Mouse (Mus musculus): ENCODE measurements around the gene Rspo1. TPM values are rescaled to one million over a fixed set of nuclear protein-coding genes. Genes with fewer than 3 reads are reported as not detected.
A peak's percentile ranks its signal among the peaks of the same experiment; 100 is the strongest.

The Rspo1 gene
- total and polyA plus RNA-seq, 3 experiments, result 2.7 to 4.4 (median 3.9) TPM

DNA sequence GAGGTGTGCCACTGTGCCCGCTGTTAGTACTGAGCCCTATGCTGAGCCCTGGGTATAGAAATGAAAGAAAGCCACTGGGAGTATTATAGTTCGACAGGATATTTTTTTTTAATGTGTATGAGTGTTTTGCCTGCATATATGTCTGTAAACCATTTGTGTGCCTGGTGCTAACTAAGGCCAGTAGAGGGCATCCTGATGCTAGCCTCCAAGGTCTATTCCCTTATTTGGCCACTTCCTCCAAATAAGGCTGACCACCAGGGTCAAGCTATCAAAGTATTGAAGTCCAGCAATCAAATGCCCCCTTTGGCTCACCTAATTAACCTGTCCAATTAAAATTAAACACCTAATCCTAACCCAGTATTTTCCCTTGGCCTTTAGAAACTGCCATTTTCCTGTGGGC, 41.3 kb upstream of the Rspo1 start:
- WGBS, result 68% methylated on average over 2 of the region's 2 CpGs
- Histone ChIP-seq H3K27ac (no peak overlapping the region), H3K4me3 (no peak overlapping the region), H3K36me3 (ENCODE audit: control insufficient read depth, insufficient read depth, low read length) (no peaks in the 10 kb centered on the region), H3K9ac (ENCODE audit: low read depth, low read length) (no peak overlapping the region), H3K4me1 (ENCODE audit: control insufficient read depth, insufficient read depth, low read length) (no peaks in the 10 kb centered on the region), H3K79me2 (replicated peaks; ENCODE audit: control insufficient read depth, insufficient read depth, low read length) (no peaks in the 10 kb centered on the region), H3K27me3 (ENCODE audit: control insufficient read depth, insufficient read depth, low read length) (no peaks in the 10 kb centered on the region)
- intact Hi-C loops (cut with DNase I), result no loop called here
- TF ChIP-seq CTCF (IDR thresholded peaks at IDR 0.05), result peak; percentile 48
- no peak for TF ChIP-seq EP300 (IDR thresholded peaks at IDR 0.05; ENCODE audit: insufficient read depth, low read depth, low read length)
- no peak for DNase-seq

DNA sequence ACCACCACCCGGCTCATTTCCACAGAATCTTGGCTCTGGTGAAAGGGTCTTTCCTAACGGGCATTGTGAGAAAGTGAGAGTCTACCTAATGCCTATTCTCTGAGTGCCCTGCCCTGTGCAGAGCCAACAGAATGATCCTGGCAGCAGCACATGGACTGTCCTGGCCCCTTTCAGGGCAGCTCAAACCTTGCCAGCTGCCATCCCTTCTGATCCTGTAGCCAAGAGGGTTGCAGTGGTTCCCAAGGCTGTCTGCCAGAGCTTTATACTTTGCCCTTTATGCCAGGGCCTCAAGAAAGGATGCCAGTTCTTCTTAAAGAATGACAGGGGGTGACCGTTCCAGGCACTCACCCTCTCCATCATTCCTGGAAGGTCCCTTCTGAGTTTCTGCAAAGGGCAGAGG, 36.7 kb upstream of the Rspo1 start:
- Histone ChIP-seq H3K27ac (no peak overlapping the region), H3K4me3 (no peak overlapping the region), H3K27me3 (ENCODE audit: control insufficient read depth, insufficient read depth, low read length) (no peaks in the 10 kb centered on the region), H3K4me1 (ENCODE audit: control insufficient read depth, insufficient read depth, low read length) (no peaks in the 10 kb centered on the region), H3K36me3 (ENCODE audit: control insufficient read depth, insufficient read depth, low read length) (no peaks in the 10 kb centered on the region), H3K79me2 (replicated peaks; ENCODE audit: control insufficient read depth, insufficient read depth, low read length) (no peaks in the 10 kb centered on the region), H3K9ac (ENCODE audit: low read depth, low read length) (no peak overlapping the region)
- no peak for TF ChIP-seq CTCF (IDR thresholded peaks at IDR 0.05)
- no peak for TF ChIP-seq EP300 (IDR thresholded peaks at IDR 0.05; ENCODE audit: insufficient read depth, low read depth, low read length)
- TF ChIP-seq POLR2A (IDR thresholded peaks at IDR 0.05; ENCODE audit: insufficient read depth, low read depth, low read length), result no peak
- intact Hi-C loops (cut with DNase I), result no loop called here
- DNase-seq, result no peak
- 79% methylated on average over 3 of the region's 3 CpGs for WGBS

DNA sequence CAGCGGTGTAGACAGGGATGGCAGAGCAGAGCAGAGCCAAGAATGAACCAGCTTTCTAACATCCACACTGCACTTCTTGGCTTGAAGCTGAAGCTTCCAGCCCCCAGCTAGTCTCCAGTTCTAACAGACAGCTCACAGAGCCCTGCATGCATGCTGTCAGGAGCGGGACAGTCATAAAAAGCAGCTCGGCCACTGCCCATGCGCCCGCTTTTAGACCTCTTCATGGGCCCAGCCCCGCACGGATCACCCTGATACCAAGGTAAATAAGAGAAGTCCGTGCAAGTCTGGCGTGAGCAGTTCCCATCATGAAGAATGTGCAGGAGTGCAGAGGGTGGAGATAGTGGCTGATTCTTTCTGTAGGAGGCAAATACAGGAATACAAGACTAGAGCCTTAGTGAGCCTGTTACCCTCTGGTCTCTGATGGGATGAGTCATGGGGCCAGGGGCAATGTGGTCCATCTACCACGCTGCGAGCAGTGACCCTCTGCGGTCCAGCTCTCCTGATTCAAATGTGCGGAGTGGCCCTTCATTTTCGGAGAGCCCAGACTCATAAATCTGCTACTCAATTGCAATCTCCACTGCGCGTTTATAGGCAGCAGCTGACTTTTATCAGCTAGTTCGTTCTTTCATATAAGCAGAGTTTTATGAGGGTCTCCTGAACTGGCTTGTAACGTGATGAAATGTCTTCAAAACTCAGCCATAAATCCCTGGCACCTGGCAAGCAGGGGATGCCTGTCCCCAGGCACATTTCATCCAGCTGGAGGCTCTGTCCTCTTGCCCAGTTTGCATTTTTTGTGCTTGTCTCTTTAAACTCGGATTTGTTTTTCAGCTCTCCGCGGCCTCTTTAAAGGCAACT, 35.8 kb upstream of the Rspo1 start:
- TF ChIP-seq CTCF (IDR thresholded peaks at IDR 0.05) (no peak), POLR2A (IDR thresholded peaks at IDR 0.05; ENCODE audit: insufficient read depth, low read depth, low read length) (no peak), EP300 (IDR thresholded peaks at IDR 0.05; ENCODE audit: insufficient read depth, low read depth, low read length) (no peak)
- Histone ChIP-seq H3K27me3 (ENCODE audit: control insufficient read depth, insufficient read depth, low read length) (no peaks in the 10 kb centered on the region), H3K27ac (no peak overlapping the region), H3K9ac (ENCODE audit: low read depth, low read length) (no peak overlapping the region), H3K36me3 (ENCODE audit: control insufficient read depth, insufficient read depth, low read length) (no peaks in the 10 kb centered on the region), H3K4me1 (ENCODE audit: control insufficient read depth, insufficient read depth, low read length) (no peaks in the 10 kb centered on the region), H3K4me3 (no peak overlapping the region), H3K79me2 (replicated peaks; ENCODE audit: control insufficient read depth, insufficient read depth, low read length) (no peaks in the 10 kb centered on the region)
- intact Hi-C loops (cut with DNase I), result no loop called here
- no peak for DNase-seq
- WGBS, result 69% methylated on average over 21 of the region's 21 CpGs

- TF ChIP-seq EP300 (IDR thresholded peaks at IDR 0.05; ENCODE audit: insufficient read depth, low read depth, low read length) (no peak), CTCF (IDR thresholded peaks at IDR 0.05) (no peak), POLR2A (IDR thresholded peaks at IDR 0.05; ENCODE audit: insufficient read depth, low read depth, low read length) (no peak)
- Histone ChIP-seq H3K9ac (ENCODE audit: low read depth, low read length) (no peak overlapping the region), H3K27ac (no peak overlapping the region), H3K27me3 (ENCODE audit: control insufficient read depth, insufficient read depth, low read length) (no peaks in the 10 kb centered on the region), H3K36me3 (ENCODE audit: control insufficient read depth, insufficient read depth, low read length) (no peaks in the 10 kb centered on the region), H3K4me1 (ENCODE audit: control insufficient read depth, insufficient read depth, low read length) (no peaks in the 10 kb centered on the region), H3K4me3 (no peak overlapping the region), H3K79me2 (replicated peaks; ENCODE audit: control insufficient read depth, insufficient read depth, low read length) (no peaks in the 10 kb centered on the region)
- WGBS, result 31% methylated on average over 10 of the region's 10 CpGs
- intact Hi-C loops (cut with DNase I), result no loop called here
- DNase-seq, result no peak
Measured at GRCm38 (mm10) chr4:124951036-124951433, 35.2 kb upstream of the Rspo1 start.

- DNase-seq, result peak in 1 of 2 experiments; percentile 13
- H3K4me1 ChIP-seq (ENCODE audit: control insufficient read depth, insufficient read depth, low read length), result no peaks in the 10 kb centered on the region
- no peaks in the 10 kb centered on the region for H3K79me2 ChIP-seq (replicated peaks; ENCODE audit: control insufficient read depth, insufficient read depth, low read length)
- 28% methylated on average over 4 of the region's 4 CpGs for WGBS
- no peaks in the 10 kb centered on the region for H3K36me3 ChIP-seq (ENCODE audit: control insufficient read depth, insufficient read depth, low read length)
- TF ChIP-seq CTCF (IDR thresholded peaks at IDR 0.05) (no peak), POLR2A (IDR thresholded peaks at IDR 0.05; ENCODE audit: insufficient read depth, low read depth, low read length) (no peak), EP300 (IDR thresholded peaks at IDR 0.05; ENCODE audit: insufficient read depth, low read depth, low read length) (no peak)
- intact Hi-C loops (cut with DNase I), result no loop called here
- no peak overlapping the region for H3K9ac ChIP-seq (ENCODE audit: low read depth, low read length)
- no peaks in the 10 kb centered on the region for H3K27me3 ChIP-seq (ENCODE audit: control insufficient read depth, insufficient read depth, low read length)
- H3K27ac ChIP-seq, result no peak overlapping the region
- no peak overlapping the region for H3K4me3 ChIP-seq
Measured at GRCm38 (mm10) chr4:124953546-124953945, 32.7 kb upstream of the Rspo1 start.

- intact Hi-C loops (cut with DNase I), result no loop called here
- Histone ChIP-seq H3K27me3 (ENCODE audit: control insufficient read depth, insufficient read depth, low read length) (no peaks in the 10 kb centered on the region), H3K36me3 (ENCODE audit: control insufficient read depth, insufficient read depth, low read length) (no peaks in the 10 kb centered on the region), H3K4me1 (ENCODE audit: control insufficient read depth, insufficient read depth, low read length) (no peaks in the 10 kb centered on the region), H3K27ac (no peak overlapping the region), H3K79me2 (replicated peaks; ENCODE audit: control insufficient read depth, insufficient read depth, low read length) (no peaks in the 10 kb centered on the region), H3K9ac (ENCODE audit: low read depth, low read length) (no peak overlapping the region), H3K4me3 (no peak overlapping the region)
- TF ChIP-seq EP300 (IDR thresholded peaks at IDR 0.05; ENCODE audit: insufficient read depth, low read depth, low read length) (no peak), CTCF (IDR thresholded peaks at IDR 0.05) (no peak), POLR2A (IDR thresholded peaks at IDR 0.05; ENCODE audit: insufficient read depth, low read depth, low read length) (no peak)
- 49% methylated on average over 2 of the region's 2 CpGs for WGBS
- DNase-seq, result peak in 1 of 2 experiments; percentile 21
Measured at GRCm38 (mm10) chr4:124957284-124957683, 28.9 kb upstream of the Rspo1 start.
